Mouse (Mus musculus) heart, postnatal 0 days (tissue): Measurements from ENCODE around the gene Rdh16f2. TPM values are rescaled to one million over a fixed set of nuclear protein-coding genes. Genes with fewer than 3 reads are reported as not detected.

Experiments used
- ATAC-seq: fragments of 200-750 bp; cut with Nextera tagmentation; 2 replicates; pipeline ENCODE4 v1.8.0; 2017; ENCODE audit warnings: low read depth, moderate number of reproducible peaks, moderate library complexity; ENCODE audit not compliant: insufficient read depth
- DNase-seq: peaks from one replicate; pipeline ENCODE4 v3.0.0-alpha.2; 2016; ENCODE audit warnings: low spot score
- H3K27ac ChIP-seq: fragments of 300-500 bp; sonication (generic); 2 replicates; pipeline ENCODE4 v1.5.1; 2014; ENCODE audit warnings: low read depth, mild to moderate bottlenecking
- H3K27me3 ChIP-seq: fragments of 300-500 bp; sonication (generic); 2 replicates; pipeline ENCODE4 v1.6.1; 2014; ENCODE audit warnings: low read length, mixed read lengths; ENCODE audit not compliant: control insufficient read depth, insufficient read depth
- H3K36me3 ChIP-seq: fragments of 300-500 bp; sonication (generic); replicated peaks from 2 replicates; pipeline ENCODE4 v1.6.1; 2014; ENCODE audit warnings: low read length, mixed read lengths; ENCODE audit not compliant: control insufficient read depth, insufficient read depth
- H3K4me1 ChIP-seq: fragments of 300-500 bp; sonication (generic); 2 replicates; pipeline ENCODE4 v1.6.1; 2014; ENCODE audit warnings: antibody characterized with exemption; ENCODE audit not compliant: control insufficient read depth, insufficient read depth
- H3K4me2 ChIP-seq: fragments of 300-500 bp; sonication (generic); 2 replicates; pipeline ENCODE4 v1.6.1; 2014; ENCODE audit warnings: low read depth, mild to moderate bottlenecking, low read length, moderate library complexity
- H3K4me3 ChIP-seq: fragments of 300-500 bp; sonication (generic); 2 replicates; pipeline ENCODE4 v1.5.1; 2014; ENCODE audit warnings: low read depth, low read length
- H3K9ac ChIP-seq: fragments of 300-500 bp; sonication (generic); replicated peaks from 2 replicates; pipeline ENCODE4 v1.6.1; 2014; ENCODE audit warnings: low read depth, low read length, mixed read lengths
- H3K9me3 ChIP-seq: fragments of 300-500 bp; sonication (generic); replicated peaks from 2 replicates; pipeline ENCODE4 v1.6.1; 2016; ENCODE audit warnings: low read length; ENCODE audit not compliant: control insufficient read depth
- CTCF ChIP-seq: IDR thresholded peaks from 2 replicates; pipeline ENCODE4 v1.5.1; 2016; ENCODE audit warnings: antibody characterized with exemption, control low read depth, low read depth
- EP300 ChIP-seq: IDR thresholded peaks from 2 replicates; pipeline ENCODE4 v1.6.1; 2016; ENCODE audit warnings: antibody characterized with exemption, low read depth
- WGBS: fragments of 180-500 bp; shearing (Covaris S2); extraction: QIAGEN DNeasy Blood & Tissue Kit; methylation state at CpG from one replicate; pipeline ENCODE4 v1.1.7; 2014; 5-methylcytosine and 5-hydroxymethylcytosine counted together
- polyA plus RNA-seq: library from polyadenylated mRNA; unstranded; fragments of >200 nt; fragmentation: Nextera tagmentation; extraction: Ambion mirVana; gene quantifications from 2 replicates; pipeline ENCODE4 v1.2.1, GENCODE M21; 2015
- total RNA-seq: library from RNA; depleted of rRNA; stranded (reverse); fragments of >200 nt; gene quantifications from 2 replicates; pipeline ENCODE4 v1.2.3, GENCODE M21; 2014; ENCODE audit warnings: low replicate concordance; rRNA removed

Rdh16f2 gene
- total and polyA plus RNA-seq, 2 experiments from 2014 or later, result not detected

- 81% methylated on average over 1 of the region's 1 CpGs for WGBS
- no peak for TF ChIP-seq EP300
- TF ChIP-seq CTCF, result no peak
- H3K9me3 ChIP-seq, result no peaks in the 10 kb centered on the region
Measured at GRCm38 (mm10) chr10:127922241-127922640, 56.0 kb downstream of the Rdh16f2 start.

GRCm38 (mm10) chr10:127923024-127923423 lies 56.8 kb downstream of the Rdh16f2 start:
- ATAC-seq, result no peak
- 82% methylated on average over 8 of the region's 8 CpGs for WGBS
- TF ChIP-seq CTCF, result no peak
- no peak for TF ChIP-seq EP300

More at GRCm38 (mm10) chr10:127922241-127922640, 56.0 kb downstream of the Rdh16f2 start:
- Histone ChIP-seq H3K4me1 (no peaks in the 10 kb centered on the region), H3K36me3 (no peaks in the 10 kb centered on the region), H3K27me3 (no peaks in the 10 kb centered on the region), H3K9ac (no peak overlapping the region), H3K4me3 (no peak overlapping the region), H3K4me2 (no peak overlapping the region), H3K27ac (no peak overlapping the region)
- ATAC-seq (no peak), DNase-seq (no peak)

GRCm38 (mm10) chr10:127924597-127925378 lies 58.5 kb downstream of the Rdh16f2 start:
- no peak overlapping the region for H3K27ac ChIP-seq
- H3K4me1 ChIP-seq, result no peaks in the 10 kb centered on the region
- no peaks in the 10 kb centered on the region for H3K36me3 ChIP-seq
- no peak overlapping the region for H3K4me3 ChIP-seq
- no peak overlapping the region for H3K4me2 ChIP-seq
- H3K27me3 ChIP-seq, result no peaks in the 10 kb centered on the region
- WGBS, result 62% methylated on average over 7 of the region's 7 CpGs
- H3K9ac ChIP-seq, result no peak overlapping the region
- DNase-seq (no peak), ATAC-seq (no peak)
- TF ChIP-seq CTCF, result no peak
- no peak for TF ChIP-seq EP300
- no peaks in the 10 kb centered on the region for H3K9me3 ChIP-seq

More at GRCm38 (mm10) chr10:127923024-127923423, 56.8 kb downstream of the Rdh16f2 start:
- Histone ChIP-seq H3K4me2 (no peak overlapping the region), H3K9ac (no peak overlapping the region), H3K27ac (no peak overlapping the region), H3K9me3 (no peaks in the 10 kb centered on the region), H3K4me1 (no peaks in the 10 kb centered on the region), H3K27me3 (no peaks in the 10 kb centered on the region), H3K36me3 (no peaks in the 10 kb centered on the region), H3K4me3 (no peak overlapping the region)
- DNase-seq, result no peak

Other genes with a start within 250 kb of the Rdh16f2 start
- 37.0 and 65.9 TPM in 2 replicates for gene Lrp1, start 245.3 kb upstream of the Rdh16f2 start, total RNA-seq
- 15.4 and 15.7 TPM in 2 replicates for gene Lrp1, start 245.3 kb upstream of the Rdh16f2 start, polyA plus RNA-seq
- gene Stat6, start 223.5 kb upstream of the Rdh16f2 start, total RNA-seq, result 38.1 and 42.3 TPM in 2 replicates
- 24.0 and 24.6 TPM in 2 replicates for gene Stat6, start 223.5 kb upstream of the Rdh16f2 start, polyA plus RNA-seq
- 10.0 and 16.0 TPM in 2 replicates for gene Nemp1, start 199.6 kb upstream of the Rdh16f2 start, total RNA-seq
- gene Nemp1, start 199.6 kb upstream of the Rdh16f2 start, polyA plus RNA-seq, result 4.2 and 4.5 TPM in 2 replicates
- 15.3 and 17.0 TPM in 2 replicates for gene Nab2, start 197.9 kb upstream of the Rdh16f2 start, total RNA-seq
- gene Nab2, start 197.9 kb upstream of the Rdh16f2 start, polyA plus RNA-seq, result 4.0 and 5.3 TPM in 2 replicates
- gene Myo1a, start 161.3 kb upstream of the Rdh16f2 start, total RNA-seq, result not detected in 2 replicates
- 0.04 and 0.05 TPM in 2 replicates for gene Myo1a, start 161.3 kb upstream of the Rdh16f2 start, polyA plus RNA-seq
- gene Tac2, start 142.0 kb upstream of the Rdh16f2 start, total RNA-seq, result not detected in 2 replicates
- gene Tac2, start 142.0 kb upstream of the Rdh16f2 start, polyA plus RNA-seq, result 0.23 and 0.25 TPM in 2 replicates
- 5.2 and 5.8 TPM in 2 replicates for gene Zbtb39, start 126.9 kb upstream of the Rdh16f2 start, total RNA-seq
- 0.94 and 1.1 TPM in 2 replicates for gene Zbtb39, start 126.9 kb upstream of the Rdh16f2 start, polyA plus RNA-seq
- gene Gpr182, start 114.7 kb upstream of the Rdh16f2 start, total RNA-seq, result 13.6 and 20.6 TPM in 2 replicates
- gene Gpr182, start 114.7 kb upstream of the Rdh16f2 start, polyA plus RNA-seq, result 9.9 and 11.2 TPM in 2 replicates
- not detected in 2 replicates for gene Rdh1, start 106.8 kb upstream of the Rdh16f2 start, total RNA-seq
- not detected in 2 replicates for gene Rdh1, start 106.8 kb upstream of the Rdh16f2 start, polyA plus RNA-seq
- gene Rdh16f1, start 106.7 kb upstream of the Rdh16f2 start, total RNA-seq, result not detected in 2 replicates
- gene Rdh16f1, start 106.7 kb upstream of the Rdh16f2 start, polyA plus RNA-seq, result 0.22 TPM in 1 of 2 replicates, not detected in the other
- 0.04 and 0.27 TPM in 2 replicates for gene Rdh9, start 90.1 kb upstream of the Rdh16f2 start, total RNA-seq
- 0.34 TPM in 1 of 2 replicates, not detected in the other for gene Rdh9, start 90.1 kb upstream of the Rdh16f2 start, polyA plus RNA-seq
- gene Rdh16, start 65.3 kb upstream of the Rdh16f2 start, total RNA-seq, result not detected in 2 replicates
- gene Rdh16, start 65.3 kb upstream of the Rdh16f2 start, polyA plus RNA-seq, result not detected in 2 replicates
- gene Rdh19, start 16.5 kb upstream of the Rdh16f2 start, total RNA-seq, result not detected in 2 replicates
- not detected in 2 replicates for gene Rdh19, start 16.5 kb upstream of the Rdh16f2 start, polyA plus RNA-seq
- 0.46 TPM in 1 of 2 replicates, not detected in the other for gene Rdh7, start 22.3 kb downstream of the Rdh16f2 start, total RNA-seq
- not detected in 2 replicates for gene Rdh7, start 22.3 kb downstream of the Rdh16f2 start, polyA plus RNA-seq
- not detected in 2 replicates for gene Sdr9c7, start 32.0 kb downstream of the Rdh16f2 start, total RNA-seq
- not detected in 2 replicates for gene Sdr9c7, start 32.0 kb downstream of the Rdh16f2 start, polyA plus RNA-seq
- gene Hsd17b6, start 141.1 kb downstream of the Rdh16f2 start, total RNA-seq, result not detected in 2 replicates
- not detected in 2 replicates for gene Hsd17b6, start 141.1 kb downstream of the Rdh16f2 start, polyA plus RNA-seq
- gene Prim1, start 148.7 kb downstream of the Rdh16f2 start, total RNA-seq, result 10.0 and 21.1 TPM in 2 replicates
- gene Prim1, start 148.7 kb downstream of the Rdh16f2 start, polyA plus RNA-seq, result 16.1 and 19.1 TPM in 2 replicates
- gene Naca, start 169.1 kb downstream of the Rdh16f2 start, total RNA-seq, result 307 and 346 TPM in 2 replicates
- 370 and 382 TPM in 2 replicates for gene Naca, start 169.1 kb downstream of the Rdh16f2 start, polyA plus RNA-seq
- gene Ptges3, start 192.5 kb downstream of the Rdh16f2 start, total RNA-seq, result 48.4 and 59.2 TPM in 2 replicates
- 209 and 211 TPM in 2 replicates for gene Ptges3, start 192.5 kb downstream of the Rdh16f2 start, polyA plus RNA-seq
- 19,517 and 23,614 TPM in 2 replicates for gene Atp5b, start 216.8 kb downstream of the Rdh16f2 start, total RNA-seq
- gene Atp5b, start 216.8 kb downstream of the Rdh16f2 start, polyA plus RNA-seq, result 9,758 and 9,784 TPM in 2 replicates
- gene Baz2a, start 225.1 kb downstream of the Rdh16f2 start, total RNA-seq, result 15.8 and 16.7 TPM in 2 replicates
- gene Baz2a, start 225.1 kb downstream of the Rdh16f2 start, polyA plus RNA-seq, result 7.2 and 7.7 TPM in 2 replicates